In the genomic region with DNA sequence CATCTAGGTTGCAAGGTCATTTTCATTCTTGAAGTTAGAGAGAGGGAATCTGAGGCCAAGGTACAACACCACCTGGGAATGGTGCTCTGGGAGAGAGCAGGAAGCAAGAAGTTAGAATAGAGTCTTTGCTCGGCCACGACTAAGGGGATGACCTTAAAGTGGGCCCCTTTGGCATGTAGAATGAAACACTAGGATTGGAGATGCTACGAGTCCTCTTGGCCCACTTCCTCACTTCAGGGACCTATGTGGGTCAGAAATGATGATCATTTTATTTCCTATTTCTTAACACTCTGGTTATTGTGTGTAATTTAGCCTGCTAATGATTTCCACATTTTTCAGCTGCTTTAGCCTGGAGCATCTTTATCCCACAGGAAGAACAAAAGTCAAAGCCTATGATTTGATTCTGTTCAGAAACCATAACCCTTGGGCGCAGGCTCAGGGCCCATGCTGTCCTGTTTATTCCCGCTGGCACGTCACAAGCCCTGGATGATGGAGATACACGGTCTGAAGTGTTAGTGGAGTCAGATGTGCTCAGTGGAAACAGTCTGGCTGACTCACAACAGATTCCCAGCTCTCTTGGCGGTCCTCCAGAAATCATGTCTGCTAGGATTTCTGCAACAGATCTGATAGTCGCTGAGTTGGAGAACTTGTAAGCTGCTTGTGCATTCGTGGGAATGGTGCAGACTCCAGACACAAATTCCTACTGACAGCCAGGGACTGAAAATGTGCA, we compare ENCODE assay signal across 8 mouse cellular contexts.
DNase-seq lines count a peak whose midpoint lies in the region; ATAC-seq and TF ChIP-seq lines count a peak whose summit lies in the region.

No protein-coding gene starts in this region.

- H3K9me3 ChIP-seq in midbrain, embryonic 16.5 days (replicated peaks; ENCODE audit: control insufficient read depth, low read length, poor library complexity, severe bottlenecking), result no peaks in the 10 kb centered on the region
- no peaks in the 10 kb centered on the region for H3K9me3 ChIP-seq in liver, postnatal 0 days (ENCODE audit: low read length)

- ATAC-seq in midbrain, embryonic 16.5 days, result peak; percentile 56; the same call in 1 of the 2 replicates
- ATAC-seq in liver, postnatal 0 days, result no peak

- 69% methylated on average over 10 of the region's 10 CpGs for WGBS in midbrain, embryonic 16.5 days
- WGBS in liver, postnatal 0 days (ENCODE audit: insufficient replicate concordance), result 69% methylated on average over 10 of the region's 10 CpGs

- no peaks in the 10 kb centered on the region for H3K27me3 ChIP-seq in midbrain, embryonic 16.5 days (ENCODE audit: control insufficient read depth, insufficient read depth, low read depth, low read length)
- no peaks in the 10 kb centered on the region for H3K27me3 ChIP-seq in liver, postnatal 0 days (ENCODE audit: insufficient read depth, low read length)

- TF ChIP-seq EP300 in liver, postnatal 0 days (IDR thresholded peaks at IDR 0.05; ENCODE audit: low read depth), result no peak

- no peaks in the 10 kb centered on the region for H3K36me3 ChIP-seq in midbrain, embryonic 16.5 days (ENCODE audit: control insufficient read depth, insufficient read depth, low read length)
- no peaks in the 10 kb centered on the region for H3K36me3 ChIP-seq in liver, postnatal 0 days (replicated peaks; ENCODE audit: insufficient read depth, low read length)

- intact Hi-C loops in gastrocnemius, postnatal 36 days (cut with DNase I), result no loop called here

- peak; percentile 28 to 42 for DNase-seq in kidney, postnatal 4 days
- DNase-seq in kidney, adult 8-10 months, result no peak
- peak; percentile 43 for DNase-seq in cerebellum, adult 9-10 months
- DNase-seq in gastrocnemius, postnatal 36 days, result peak; percentile 27 to 67
- DNase-seq in layer of hippocampus, adult 9-11 months, result peak; percentile 90
- DNase-seq in thymus, postnatal 25 days, result no peak
- no peak for DNase-seq in liver, postnatal 0 days

- no peak overlapping the region for H3K4me3 ChIP-seq in midbrain, embryonic 16.5 days (ENCODE audit: low read depth, low read length)
- H3K4me3 ChIP-seq in liver, postnatal 0 days (ENCODE audit: low read depth, low read length), result no peak overlapping the region

- H3K4me1 ChIP-seq in midbrain, embryonic 16.5 days (ENCODE audit: control insufficient read depth, insufficient read depth, low read length), result peaks cover 10% of the 10 kb centered on the region
- H3K4me1 ChIP-seq in liver, postnatal 0 days (ENCODE audit: insufficient read depth), result no peaks in the 10 kb centered on the region

- no peak overlapping the region for H3K9ac ChIP-seq in midbrain, embryonic 16.5 days (ENCODE audit: low read depth, low read length)
- no peak overlapping the region for H3K9ac ChIP-seq in liver, postnatal 0 days (replicated peaks)

- H3K27ac ChIP-seq in midbrain, embryonic 16.5 days (ENCODE audit: low read length), result no peak overlapping the region
- no peak overlapping the region for H3K27ac ChIP-seq in liver, postnatal 0 days (ENCODE audit: low read depth)

- no peak overlapping the region for H3K4me2 ChIP-seq in midbrain, embryonic 16.5 days (ENCODE audit: low read length)
- no peak overlapping the region for H3K4me2 ChIP-seq in liver, postnatal 0 days (ENCODE audit: low read depth, low read length)

- TF ChIP-seq CTCF in liver, postnatal 0 days (IDR thresholded peaks at IDR 0.05; ENCODE audit: low read depth), result no peak

Comparison
In these comparisons a context has a peak if more than half of its experiments do, and no peak if none do; other contexts are left out.
1. DNase-seq: peak in kidney, postnatal 4 days (2 of 2), cerebellum, adult 9-10 months (single experiment), gastrocnemius, postnatal 36 days (2 of 2) and layer of hippocampus, adult 9-11 months (single experiment); none in kidney, adult 8-10 months (0 of 2), thymus, postnatal 25 days (single experiment) and liver, postnatal 0 days (single experiment).